Mouse (Mus musculus): Measurements from ENCODE around the gene Tktl1.

DNA sequence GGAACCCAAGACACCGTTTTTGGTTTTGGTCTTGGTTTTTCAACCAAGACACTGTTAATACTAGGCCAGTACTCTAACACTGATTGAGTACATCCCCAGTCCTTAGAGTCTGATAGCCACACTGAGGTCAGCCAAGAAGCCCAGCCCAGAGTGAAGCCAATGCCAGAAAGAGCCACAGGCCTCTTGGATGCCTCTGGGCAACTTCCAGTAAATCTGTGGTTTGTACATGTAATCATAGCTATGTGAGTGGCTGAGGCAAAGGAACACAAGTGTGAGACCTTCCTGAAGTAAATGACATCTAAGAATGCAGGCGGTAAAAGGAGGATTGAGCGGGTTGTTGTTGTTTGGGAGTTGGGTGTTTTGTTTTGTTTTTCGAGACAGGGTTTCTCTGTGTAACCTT is 41.4 kb downstream of the Tktl1 start:
- TF ChIP-seq CTCF (IDR thresholded peaks at IDR 0.05; ENCODE audit: low read depth) (no peak), EP300 (optimal IDR thresholded peaks at IDR 0.05) (no peak)
